Mouse (Mus musculus) liver, postnatal 0 days (tissue): ENCODE results near the gene Ptprg.

Source experiments
- CTCF ChIP-seq: sonication (generic); IDR thresholded peaks from 2 replicates; pipeline ENCODE4 v1.5.1; 2016; ENCODE audit warnings: antibody characterized with exemption, low read depth
- EP300 ChIP-seq: IDR thresholded peaks from 2 replicates; pipeline ENCODE4 v1.6.1; 2016; ENCODE audit warnings: antibody characterized with exemption, low read depth, mild to moderate bottlenecking

DNA sequence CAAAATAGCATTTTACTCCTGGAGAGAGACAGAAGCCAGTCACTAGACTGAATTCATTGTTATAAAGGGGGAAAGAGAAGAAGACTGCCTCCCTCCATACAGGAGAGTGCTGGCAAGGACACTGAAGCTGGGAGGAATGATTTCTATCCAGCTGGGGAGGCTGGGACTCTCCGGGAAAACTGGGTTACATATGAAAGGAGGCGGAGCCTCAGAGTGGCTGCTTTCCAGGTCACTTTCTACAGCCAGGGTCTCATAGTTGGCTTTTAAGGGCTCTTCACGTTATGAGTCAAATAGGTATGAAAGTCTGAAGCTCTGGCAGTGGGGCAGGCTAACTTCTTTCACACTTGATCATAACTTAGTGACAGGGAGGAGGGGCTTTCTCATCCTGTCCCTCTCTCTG lies 129.1 kb downstream of the Ptprg start:
- TF ChIP-seq CTCF (no peak), EP300 (no peak)
